Mouse (Mus musculus) midbrain, embryonic 14.5 days (tissue): ENCODE measurements at regions not wholly inside any gene's neighbourhood (a gene's known extent, or its start where the extent isn't known, plus 50 kb on each side); places are given as distances from the start of the nearest gene placed in this dataset.
A peak's percentile ranks its signal among the peaks of the same experiment; 100 is the strongest.
"Not testable (repeated sequence)": the region's sequence is repeated elsewhere in the genome, so short reads cannot be mapped to it uniquely, and the experiment has no call there.

ENCODE experiments used
- ATAC-seq: fragments of 200-750 bp; cut with Nextera tagmentation; 2 replicates; pipeline ENCODE4 v1.8.0; 2017; ENCODE audit warnings: moderate number of reproducible peaks, moderate library complexity; ENCODE audit not compliant: low FRiP score, low TSS enrichment
- DNase-seq: peaks from one replicate; pipeline ENCODE4 v3.0.0-alpha.2; 2015
- H3K27ac ChIP-seq: fragments of 300-500 bp; sonication (generic); replicated peaks from 2 replicates; pipeline ENCODE4 v1.5.1; 2014; ENCODE audit warnings: mild to moderate bottlenecking, low read depth, low read length, moderate library complexity
- H3K27me3 ChIP-seq: fragments of 300-500 bp; sonication (generic); 2 replicates; pipeline ENCODE4 v1.6.1; 2014; ENCODE audit warnings: low read length, control low read depth, mixed read lengths; ENCODE audit not compliant: control insufficient read depth, insufficient read depth
- H3K36me3 ChIP-seq: fragments of 300-500 bp; sonication (generic); 2 replicates; pipeline ENCODE4 v1.6.1; 2014; ENCODE audit warnings: low read length, control low read depth; ENCODE audit not compliant: control insufficient read depth, insufficient read depth
- H3K4me1 ChIP-seq: fragments of 300-500 bp; sonication (generic); 2 replicates; pipeline ENCODE4 v1.6.1; 2014; ENCODE audit warnings: mild to moderate bottlenecking, antibody characterized with exemption, low read length, control low read depth; ENCODE audit not compliant: control insufficient read depth, insufficient read depth
- H3K4me2 ChIP-seq: fragments of 300-500 bp; sonication (generic); 2 replicates; pipeline ENCODE4 v1.6.1; 2014; ENCODE audit warnings: mild to moderate bottlenecking, low read length, moderate library complexity
- H3K4me3 ChIP-seq: fragments of 300-500 bp; sonication (generic); replicated peaks from 2 replicates; pipeline ENCODE4 v1.5.1; 2014; ENCODE audit warnings: low read depth, low read length
- H3K9ac ChIP-seq: fragments of 300-500 bp; sonication (generic); replicated peaks from 2 replicates; pipeline ENCODE4 v1.6.1; 2014; ENCODE audit warnings: mild to moderate bottlenecking, low read length, moderate library complexity
- H3K9me3 ChIP-seq: fragments of 300-500 bp; sonication (generic); 2 replicates; pipeline ENCODE4 v1.6.1; 2016; ENCODE audit warnings: low read length, control low read depth, mixed read lengths; ENCODE audit not compliant: control insufficient read depth
- WGBS: fragments of 180-500 bp; shearing (Covaris S2); extraction: QIAGEN DNeasy Blood & Tissue Kit; methylation state at CpG from one replicate; pipeline ENCODE4 v1.1.7; 2014; 5-methylcytosine and 5-hydroxymethylcytosine counted together

- Histone ChIP-seq H3K4me3 (no peak overlapping the region), H3K27me3 (no peaks in the 10 kb centered on the region), H3K9me3 (no peaks in the 10 kb centered on the region), H3K4me1 (no peaks in the 10 kb centered on the region), H3K4me2 (no peak overlapping the region), H3K36me3 (no peaks in the 10 kb centered on the region), H3K27ac (no peak overlapping the region), H3K9ac (no peak overlapping the region)
- 75% methylated on average over 6 of the region's 6 CpGs for WGBS
- ATAC-seq (no peak), DNase-seq (peak; percentile 9)
These were observed 137.5 kb upstream of the Ghr start for GRCm38 (mm10) chr15:3720668-3721340.

- DNase-seq = no peak
- no peaks in the 10 kb centered on the region for H3K27me3 ChIP-seq
- no peak for ATAC-seq
- no peak overlapping the region for H3K4me2 ChIP-seq
- no peaks in the 10 kb centered on the region for H3K9me3 ChIP-seq
- H3K36me3 ChIP-seq = no peaks in the 10 kb centered on the region
- WGBS = 90% methylated on average over 1 of the region's 1 CpGs
- no peak overlapping the region for H3K9ac ChIP-seq
- no peak overlapping the region for H3K27ac ChIP-seq
- no peaks in the 10 kb centered on the region for H3K4me1 ChIP-seq
- no peak overlapping the region for H3K4me3 ChIP-seq
These were observed 128.5 kb upstream of the Ghr start for GRCm38 (mm10) chr15:3711764-3712163.

- no peaks in the 10 kb centered on the region for H3K9me3 ChIP-seq
- DNase-seq (no peak), ATAC-seq (no peak)
- 82% methylated on average over 11 of the region's 11 CpGs for WGBS
- no peak overlapping the region for H3K27ac ChIP-seq
- H3K36me3 ChIP-seq = no peaks in the 10 kb centered on the region
- no peak overlapping the region for H3K9ac ChIP-seq
- H3K4me1 ChIP-seq = no peaks in the 10 kb centered on the region
- H3K4me3 ChIP-seq = no peak overlapping the region
- no peaks in the 10 kb centered on the region for H3K27me3 ChIP-seq
- no peak overlapping the region for H3K4me2 ChIP-seq
These were observed 124.1 kb upstream of the Ghr start for GRCm38 (mm10) chr15:3707089-3708078.

- DNase-seq (no peak), ATAC-seq (no peak)
- no peak overlapping the region for H3K27ac ChIP-seq
- no peak overlapping the region for H3K4me2 ChIP-seq
- no peak overlapping the region for H3K9ac ChIP-seq
- H3K36me3 ChIP-seq = no peaks in the 10 kb centered on the region
- no peaks in the 10 kb centered on the region for H3K27me3 ChIP-seq
- no peak overlapping the region for H3K4me3 ChIP-seq
- H3K9me3 ChIP-seq = no peaks in the 10 kb centered on the region
- no peaks in the 10 kb centered on the region for H3K4me1 ChIP-seq
- 81% methylated on average over 4 of the region's 4 CpGs for WGBS
These were observed 116.0 kb upstream of the Ghr start for GRCm38 (mm10) chr15:3699234-3699814.

GRCm38 (mm10) chr15:3685254-3685653 is 102.0 kb upstream of the Ghr start:
- H3K4me2 ChIP-seq = no peak overlapping the region
- H3K27ac ChIP-seq = no peak overlapping the region
- no peak overlapping the region for H3K4me3 ChIP-seq
- ATAC-seq (no peak), DNase-seq (peak; percentile 2)
- no peaks in the 10 kb centered on the region for H3K27me3 ChIP-seq
- no peaks in the 10 kb centered on the region for H3K36me3 ChIP-seq
- no peak overlapping the region for H3K9ac ChIP-seq
- no peaks in the 10 kb centered on the region for H3K9me3 ChIP-seq
- H3K4me1 ChIP-seq = no peaks in the 10 kb centered on the region
- 54% methylated on average over 1 of the region's 1 CpGs for WGBS

GRCm38 (mm10) chr15:3677026-3677425 is 93.7 kb upstream of the Ghr start:
- not testable (repeated sequence) for H3K4me2 ChIP-seq, DNase-seq, H3K27ac ChIP-seq, H3K27me3 ChIP-seq, H3K9me3 ChIP-seq, H3K4me3 ChIP-seq, H3K9ac ChIP-seq, H3K36me3 ChIP-seq, ATAC-seq, H3K4me1 ChIP-seq
- WGBS = 15% methylated on average over 4 of the region's 4 CpGs

GRCm38 (mm10) chr15:3672586-3672985 is 89.3 kb upstream of the Ghr start:
- ATAC-seq (no peak), DNase-seq (no peak)
- Histone ChIP-seq H3K4me2 (no peak overlapping the region), H3K9me3 (no peaks in the 10 kb centered on the region), H3K4me3 (no peak overlapping the region), H3K36me3 (no peaks in the 10 kb centered on the region), H3K4me1 (no peaks in the 10 kb centered on the region), H3K27ac (no peak overlapping the region), H3K9ac (no peak overlapping the region), H3K27me3 (no peaks in the 10 kb centered on the region)
- WGBS = 91% methylated on average over 2 of the region's 2 CpGs

- H3K9ac ChIP-seq = no peak overlapping the region
- no peak overlapping the region for H3K4me3 ChIP-seq
- ATAC-seq = no peak
- H3K9me3 ChIP-seq = no peaks in the 10 kb centered on the region
- H3K27ac ChIP-seq = no peak overlapping the region
- no peaks in the 10 kb centered on the region for H3K36me3 ChIP-seq
- H3K27me3 ChIP-seq = no peaks in the 10 kb centered on the region
- DNase-seq = no peak
- H3K4me1 ChIP-seq = no peaks in the 10 kb centered on the region
- no peak overlapping the region for H3K4me2 ChIP-seq
- 87% methylated on average over 3 of the region's 3 CpGs for WGBS
These were observed 87.9 kb upstream of the Ghr start for GRCm38 (mm10) chr15:3671169-3671568.
